Mouse (Mus musculus) forebrain, embryonic 14.5 days (tissue): Measurements from ENCODE around the gene Socs3. TPM values are rescaled to one million over a fixed set of nuclear protein-coding genes. Genes with fewer than 3 reads are reported as not detected.

Experiments
- ATAC-seq: fragments of 200-750 bp; cut with Nextera tagmentation; 2 replicates; pipeline ENCODE4 v1.8.0; 2017; ENCODE audit warnings: mild to moderate bottlenecking, moderate library complexity
- DNase-seq: peaks from one replicate; pipeline ENCODE4 v3.0.0-alpha.2; 2015; ENCODE audit warnings: low spot score
- H3K27ac ChIP-seq: fragments of 300-500 bp; sonication (generic); 2 replicates; pipeline ENCODE4 v1.5.1; 2014; ENCODE audit warnings: low read depth, mild to moderate bottlenecking, control low read depth, low read length, moderate library complexity
- H3K27me3 ChIP-seq: fragments of 300-500 bp; sonication (generic); replicated peaks from 2 replicates; pipeline ENCODE4 v1.6.1; 2014; ENCODE audit warnings: low read length, control low read depth, mixed read lengths; ENCODE audit not compliant: control insufficient read depth, insufficient read depth
- H3K36me3 ChIP-seq: fragments of 300-500 bp; sonication (generic); 2 replicates; pipeline ENCODE4 v1.6.1; 2014; ENCODE audit warnings: low read length, control low read depth; ENCODE audit not compliant: control insufficient read depth, insufficient read depth
- H3K4me1 ChIP-seq: fragments of 300-500 bp; sonication (generic); 2 replicates; pipeline ENCODE4 v1.6.1; 2014; ENCODE audit warnings: antibody characterized with exemption, low read length, control low read depth; ENCODE audit not compliant: control insufficient read depth, insufficient read depth
- H3K4me2 ChIP-seq: fragments of 300-500 bp; sonication (generic); 2 replicates; pipeline ENCODE4 v1.6.1; 2014; ENCODE audit warnings: mild to moderate bottlenecking, control low read depth, low read length
- H3K4me3 ChIP-seq: fragments of 300-500 bp; sonication (generic); 2 replicates; pipeline ENCODE4 v1.5.1; 2014; ENCODE audit warnings: low read depth, low read length, control low read depth
- H3K9ac ChIP-seq: fragments of 300-500 bp; sonication (generic); 2 replicates; pipeline ENCODE4 v1.6.1; 2014; ENCODE audit warnings: mild to moderate bottlenecking, low read length, control low read depth, moderate library complexity
- H3K9me3 ChIP-seq: fragments of 300-500 bp; sonication (generic); replicated peaks from 2 replicates; pipeline ENCODE4 v1.6.1; 2016; ENCODE audit warnings: low read length, control low read depth, mixed read lengths; ENCODE audit not compliant: control insufficient read depth
- WGBS: fragments of 180-500 bp; shearing (Covaris S2); extraction: QIAGEN DNeasy Blood & Tissue Kit; methylation state at CpG from one replicate; pipeline ENCODE4 v1.1.7; 2014; 5-methylcytosine and 5-hydroxymethylcytosine counted together
- polyA plus RNA-seq: library from polyadenylated mRNA; unstranded; fragments of >200 nt; fragmentation: Nextera tagmentation; extraction: Ambion mirVana; gene quantifications from 2 replicates; pipeline ENCODE4 v1.2.1, GENCODE M21; 2014

Gene Socs3
- polyA plus RNA-seq, 1 experiment from 2014 or later: 8.1 TPM

DNA sequence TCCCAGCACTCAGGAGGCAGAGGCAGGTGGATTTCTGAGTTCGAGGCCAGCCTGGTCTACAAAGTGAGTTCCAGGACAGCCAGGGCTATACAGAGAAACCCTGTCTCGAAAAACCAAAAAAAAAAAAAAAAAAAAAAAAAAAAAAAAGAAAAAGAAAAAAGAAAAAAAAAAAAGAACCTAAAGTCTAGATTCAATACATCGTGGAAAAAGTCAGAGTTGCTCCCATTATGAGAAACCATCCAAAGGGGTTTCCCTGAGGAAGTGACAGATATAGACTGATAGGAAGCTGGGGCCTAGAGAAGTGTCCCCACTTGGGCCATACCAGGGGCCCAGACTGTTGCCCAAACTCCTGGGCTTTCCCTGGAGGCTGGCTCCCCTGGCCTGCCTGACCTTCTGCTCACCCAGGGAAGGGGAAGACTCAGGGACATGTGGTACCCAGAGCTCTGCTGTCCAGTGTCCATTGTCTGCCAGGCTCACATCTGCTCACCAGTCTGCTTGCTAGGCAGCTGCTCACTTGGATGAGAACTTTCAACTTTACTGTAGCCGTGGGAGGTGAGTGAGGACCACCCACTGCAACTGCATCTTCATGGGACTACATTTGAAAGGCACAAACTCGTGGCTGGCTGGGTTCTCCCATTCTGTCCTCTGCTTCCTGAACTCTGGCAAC, 8.0 kb upstream of the Socs3 start:
- WGBS: 62% methylated on average over 4 of the region's 5 CpGs
- no peak overlapping the region for H3K27ac ChIP-seq
- no peaks in the 10 kb centered on the region for H3K9me3 ChIP-seq
- no peak overlapping the region for H3K4me3 ChIP-seq
- H3K27me3 ChIP-seq: no peaks in the 10 kb centered on the region
- no peaks in the 10 kb centered on the region for H3K36me3 ChIP-seq
- H3K4me1 ChIP-seq: peaks cover 19% of the 10 kb centered on the region
- DNase-seq: no peak
- no peak overlapping the region for H3K9ac ChIP-seq
- ATAC-seq: no peak
- H3K4me2 ChIP-seq: no peak overlapping the region

DNA sequence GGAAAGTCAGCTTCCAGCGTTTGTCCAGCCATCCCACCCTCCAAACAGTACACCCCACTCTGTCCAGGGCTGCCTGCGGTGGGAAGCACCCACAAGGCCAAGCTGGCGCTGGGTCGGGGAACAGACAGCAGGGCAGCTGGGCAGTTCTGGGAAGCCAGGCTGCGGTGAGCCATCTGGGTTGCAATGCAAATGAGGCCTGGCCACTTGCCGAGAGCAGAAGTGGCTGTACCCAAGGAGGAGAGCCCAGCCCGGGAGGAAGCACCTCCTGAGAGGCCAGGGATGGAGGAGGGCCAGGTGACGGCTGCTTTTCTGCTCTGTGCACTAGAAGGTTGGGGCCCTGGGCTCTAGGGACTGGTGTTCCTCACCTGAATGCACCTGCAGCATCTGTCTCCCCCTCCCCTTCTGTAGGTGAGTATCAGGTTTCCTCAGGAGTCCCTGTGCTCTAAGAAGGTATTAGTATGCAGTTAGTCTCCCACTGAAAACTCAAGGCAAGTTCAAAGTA, 6.3 kb upstream of the Socs3 start:
- H3K9me3 ChIP-seq: no peaks in the 10 kb centered on the region
- 0 out of 2 replicates have a peak overlapping the region, but pooled peaks have one; percentile 17 for H3K9ac ChIP-seq
- H3K36me3 ChIP-seq: no peaks in the 10 kb centered on the region
- H3K27ac ChIP-seq: peak overlapping the region; percentile 71; the same call in 1 of the 2 replicates
- no peaks in the 10 kb centered on the region for H3K27me3 ChIP-seq
- DNase-seq: peak; percentile 79
- H3K4me2 ChIP-seq: peak overlapping the region; percentile 12; the same call in 1 of the 2 replicates
- ATAC-seq: peak; percentile 79
- WGBS: 3% methylated on average over 8 of the region's 8 CpGs
- H3K4me3 ChIP-seq: no peak overlapping the region
- H3K4me1 ChIP-seq: peaks cover 19% of the 10 kb centered on the region

- H3K27ac ChIP-seq: peak overlapping the region; percentile 71; the same call in 1 of the 2 replicates
- no peak overlapping the region for H3K4me3 ChIP-seq
- 0 out of 2 replicates have a peak overlapping the region, but pooled peaks have one; percentile 17 for H3K9ac ChIP-seq
- 2% methylated on average over 18 of the region's 18 CpGs for WGBS
- peaks cover 19% of the 10 kb centered on the region for H3K4me1 ChIP-seq
- H3K4me2 ChIP-seq: peak overlapping the region; percentile 12; the same call in 1 of the 2 replicates
- H3K36me3 ChIP-seq: no peaks in the 10 kb centered on the region
- no peaks in the 10 kb centered on the region for H3K9me3 ChIP-seq
- ATAC-seq: peak; percentile 30; the same call in 1 of the 2 replicates
- peak; percentile 47 for DNase-seq
- H3K27me3 ChIP-seq: no peaks in the 10 kb centered on the region
These were observed 5.5 kb upstream of the Socs3 start for GRCm38 (mm10) chr11:117975211-117975967.

DNA sequence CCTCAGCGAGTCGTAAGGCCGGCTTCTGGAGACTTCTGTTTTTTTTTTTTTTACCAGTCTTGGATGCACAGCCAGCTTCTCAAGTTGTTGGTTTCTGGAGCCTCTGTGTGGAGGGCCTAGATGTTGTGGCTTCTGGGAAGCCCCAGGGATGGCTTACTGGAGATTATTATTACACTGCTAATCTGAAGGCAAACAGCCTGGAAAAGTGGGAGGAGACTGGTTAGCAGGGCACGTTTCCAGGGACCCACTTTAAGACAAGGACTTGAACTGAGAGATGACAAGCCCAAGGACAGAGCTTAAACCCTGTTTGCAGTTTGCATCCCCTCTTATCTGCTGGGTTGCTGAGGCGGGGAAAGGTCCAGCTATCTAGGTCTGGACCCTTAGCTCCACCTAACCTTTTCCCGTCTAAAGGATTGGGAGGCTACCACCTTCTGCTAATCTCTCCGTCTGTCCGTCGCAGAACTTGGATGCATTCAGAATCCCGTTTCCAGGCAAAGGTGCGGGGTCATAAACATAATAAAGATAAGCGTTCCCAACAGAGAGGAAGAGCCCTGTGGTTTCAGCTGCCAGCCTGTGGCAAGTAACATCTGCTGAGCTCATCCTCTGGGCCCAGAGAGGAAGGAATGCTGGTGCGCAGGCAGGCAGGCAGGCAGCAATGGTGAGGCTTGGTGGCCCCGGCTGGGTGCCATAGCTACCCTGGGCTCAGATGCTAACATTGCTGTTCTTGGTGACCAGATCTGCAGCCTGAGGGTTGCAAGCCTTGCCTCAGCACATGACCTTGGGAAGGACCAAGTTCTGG, 4.7 kb upstream of the Socs3 start:
- DNase-seq (no peak), ATAC-seq (no peak)
- Histone ChIP-seq H3K27ac (no peak overlapping the region), H3K9ac (no peak overlapping the region), H3K4me3 (no peak overlapping the region), H3K36me3 (no peaks in the 10 kb centered on the region), H3K9me3 (no peaks in the 10 kb centered on the region), H3K4me2 (no peak overlapping the region), H3K27me3 (no peaks in the 10 kb centered on the region), H3K4me1 (peaks cover 21% of the 10 kb centered on the region)
- WGBS: 32% methylated on average over 14 of the region's 14 CpGs

GRCm38 (mm10) chr11:117973569-117973968, 3.7 kb upstream of the Socs3 start:
- ATAC-seq (no peak), DNase-seq (no peak)
- Histone ChIP-seq H3K9ac (no peak overlapping the region), H3K4me3 (no peak overlapping the region), H3K4me1 (peaks cover 21% of the 10 kb centered on the region), H3K27me3 (no peaks in the 10 kb centered on the region), H3K4me2 (no peak overlapping the region), H3K9me3 (no peaks in the 10 kb centered on the region), H3K36me3 (no peaks in the 10 kb centered on the region), H3K27ac (no peak overlapping the region)
- WGBS: 48% methylated on average over 5 of the region's 5 CpGs

DNA sequence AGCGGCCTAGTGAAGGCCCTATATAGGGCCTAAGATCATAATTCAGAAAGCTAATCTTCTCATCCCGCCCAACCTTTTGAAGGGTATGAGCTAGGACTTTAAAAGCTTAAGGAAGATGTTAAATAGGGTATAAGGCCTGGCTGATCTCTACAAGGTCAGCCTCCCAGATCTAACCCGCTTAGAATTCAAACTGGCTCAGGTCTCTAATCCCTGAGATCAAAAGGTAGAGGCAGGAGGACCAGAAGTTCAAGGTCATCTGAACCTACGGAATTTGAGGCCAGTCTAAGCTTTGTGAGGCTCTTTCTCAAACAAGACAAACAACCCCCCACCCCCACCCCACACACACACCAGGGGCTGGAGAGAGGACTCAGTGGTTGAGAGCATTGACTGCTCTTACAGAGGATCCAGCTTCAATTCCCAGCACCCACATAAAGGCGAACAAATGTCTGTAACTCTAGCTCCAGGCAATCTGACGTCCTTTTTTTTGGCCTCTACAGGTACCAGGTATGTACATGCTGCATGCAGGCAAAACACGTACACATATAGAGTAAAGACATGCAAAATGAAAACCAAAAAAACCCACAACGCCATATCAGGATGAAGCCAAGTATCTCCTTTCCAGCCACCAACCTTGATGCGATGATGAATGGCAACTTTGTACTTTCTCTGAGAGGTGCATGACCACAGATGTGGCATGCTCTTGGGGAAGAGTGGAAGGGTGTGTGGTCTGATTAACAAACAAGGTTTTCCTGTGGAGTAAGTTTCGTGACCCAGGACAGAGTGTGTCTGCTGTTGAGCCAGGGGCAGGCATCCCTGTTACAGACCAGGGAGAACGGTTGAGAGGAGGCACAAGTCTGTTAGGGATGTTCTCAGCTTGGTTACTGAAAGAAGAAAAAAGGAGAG, 3.1 kb upstream of the Socs3 start:
- WGBS: 60% methylated on average over 11 of the region's 11 CpGs
- no peaks in the 10 kb centered on the region for H3K36me3 ChIP-seq
- ATAC-seq (no peak), DNase-seq (no peak)
- no peaks in the 10 kb centered on the region for H3K9me3 ChIP-seq
- H3K4me2 ChIP-seq: no peak overlapping the region
- no peak overlapping the region for H3K27ac ChIP-seq
- H3K4me1 ChIP-seq: peaks cover 24% of the 10 kb centered on the region
- H3K27me3 ChIP-seq: no peaks in the 10 kb centered on the region
- no peak overlapping the region for H3K9ac ChIP-seq
- no peak overlapping the region for H3K4me3 ChIP-seq

- H3K9me3 ChIP-seq: no peaks in the 10 kb centered on the region
- no peak overlapping the region for H3K27ac ChIP-seq
- H3K9ac ChIP-seq: no peak overlapping the region
- ATAC-seq (no peak), DNase-seq (no peak)
- WGBS: 54% methylated on average over 2 of the region's 2 CpGs
- peaks cover 35% of the 10 kb centered on the region for H3K4me1 ChIP-seq
- no peak overlapping the region for H3K4me2 ChIP-seq
- H3K36me3 ChIP-seq: peaks cover 3% of the 10 kb centered on the region; the same call in 1 of the 2 replicates
- no peaks in the 10 kb centered on the region for H3K27me3 ChIP-seq
- no peak overlapping the region for H3K4me3 ChIP-seq
These were observed 1.9 kb upstream of the Socs3 start for GRCm38 (mm10) chr11:117971646-117972242.
